Mouse (Mus musculus) retina, embryonic 14.5 days (tissue): ENCODE results near the gene Polr1b.

Source experiments
- DNase-seq: peaks from one replicate; pipeline ENCODE4 v3.0.0-alpha.2; 2015; ENCODE audit warnings: low spot score

Polr1b gene

DNA sequence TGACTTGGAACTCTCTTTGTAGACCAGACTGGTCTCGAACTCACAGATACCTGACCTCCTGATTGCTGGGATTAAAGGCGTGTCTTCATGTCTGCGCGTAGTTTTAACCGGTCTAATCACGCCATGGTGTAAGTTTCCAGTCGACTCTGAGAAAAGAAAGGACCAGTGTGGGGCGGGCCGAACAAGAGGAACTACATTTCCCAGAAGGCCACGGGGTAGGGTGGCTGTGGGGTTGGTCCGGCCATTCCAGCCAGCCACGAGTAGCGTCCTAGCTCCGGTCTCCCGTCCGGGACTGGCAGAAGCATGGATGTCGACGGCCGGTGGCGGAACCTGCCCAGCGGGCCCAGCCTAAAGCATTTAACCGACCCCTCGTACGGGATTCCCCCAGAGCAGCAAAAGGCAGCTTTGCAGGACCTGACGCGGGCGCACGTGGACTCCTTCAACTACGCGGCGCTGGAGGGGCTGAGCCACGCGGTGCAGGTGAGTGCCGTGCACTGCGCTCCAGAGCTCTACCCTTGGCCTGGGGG is at the start of gene Polr1b:
TSS of gene Polr1b (plus strand) at position 212 of the 527 bp plus-strand sequence.
- DNase-seq = peak; percentile 94

DNA sequence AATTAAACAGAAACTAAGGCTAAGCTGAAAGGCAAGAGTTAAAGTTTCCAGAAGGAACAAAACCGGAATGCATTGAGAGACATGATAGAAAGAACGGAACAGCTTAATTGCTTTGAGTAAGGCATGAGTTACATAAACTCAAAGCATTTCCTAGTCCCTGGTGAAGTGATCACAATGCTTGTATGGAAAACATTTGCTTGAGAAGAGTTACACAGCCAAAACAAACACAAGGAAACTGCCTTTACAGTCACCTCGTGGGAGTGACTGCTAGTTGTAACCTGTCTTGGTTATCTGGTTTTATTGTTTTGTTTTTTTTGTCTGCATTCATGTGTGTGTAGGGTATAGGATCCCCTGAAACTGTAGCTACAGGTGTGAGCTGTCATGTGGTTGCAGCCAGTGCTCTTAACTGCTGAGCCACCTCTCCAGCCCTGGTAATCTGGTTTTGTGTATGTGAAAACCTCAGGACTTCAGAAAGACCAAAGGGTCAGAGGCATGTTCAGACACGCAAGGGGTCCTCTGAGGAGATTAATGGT is 48.3 kb upstream of the Polr1b start:
- no peak for DNase-seq

DNA sequence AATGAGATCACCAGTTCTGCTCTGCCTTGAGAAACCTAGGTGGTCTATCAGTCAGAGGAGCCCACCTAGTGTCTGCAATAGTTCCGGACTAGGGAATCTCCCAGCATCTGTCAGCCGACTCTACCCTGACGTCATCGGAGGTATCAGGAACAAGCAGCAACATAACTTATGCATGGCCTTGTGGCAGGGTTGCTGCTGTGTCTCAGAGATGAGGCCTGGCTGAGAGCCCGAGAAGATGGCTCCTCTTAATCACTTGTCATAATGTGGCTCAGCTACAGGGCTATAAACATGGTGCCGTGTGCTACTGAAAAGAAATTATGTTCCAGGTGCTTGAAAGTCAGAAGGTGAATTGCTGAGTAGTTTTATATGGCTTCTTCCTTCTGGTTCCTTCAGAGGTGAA is 45.1 kb upstream of the Polr1b start:
- no peak for DNase-seq

DNA sequence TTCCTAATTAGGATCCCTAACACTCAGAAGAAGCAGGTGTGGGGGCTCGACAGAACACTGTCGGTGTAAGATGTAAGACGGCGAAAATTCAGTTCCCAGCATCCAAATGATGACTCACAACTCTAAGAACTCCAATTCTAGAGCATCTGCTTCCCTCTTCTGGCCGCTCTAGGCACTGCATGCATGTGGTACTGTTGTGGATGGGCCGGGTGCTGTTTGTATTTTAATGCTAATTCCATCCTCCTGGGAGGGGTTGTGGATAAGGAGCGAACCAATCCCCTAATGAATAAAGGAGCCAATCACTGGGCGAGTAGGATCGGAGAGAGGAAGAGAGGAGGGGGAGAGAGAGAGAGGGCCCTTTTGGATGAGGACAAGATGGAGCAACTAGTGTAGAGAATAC is 44.2 kb upstream of the Polr1b start:
- DNase-seq = peak; percentile 39

DNA sequence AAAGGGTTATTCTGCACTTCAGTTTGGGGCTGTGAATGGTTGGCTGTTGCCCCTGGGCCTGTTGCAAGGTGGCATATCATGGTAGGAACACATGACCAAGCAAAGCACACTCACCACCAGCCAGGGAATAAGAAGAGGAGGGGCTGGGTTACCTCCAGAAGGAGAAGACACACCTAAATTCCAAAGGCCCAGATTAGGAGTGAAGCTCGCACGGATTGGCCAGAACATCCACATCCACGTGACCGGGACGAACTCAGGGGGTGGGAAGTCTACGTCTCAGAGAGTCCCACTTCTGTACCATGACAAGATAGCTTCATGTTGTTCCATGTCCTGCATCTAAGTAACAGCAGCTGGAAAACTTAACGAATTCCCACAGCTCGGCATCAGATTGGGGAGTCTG is 43.5 kb upstream of the Polr1b start:
- no peak for DNase-seq

DNA sequence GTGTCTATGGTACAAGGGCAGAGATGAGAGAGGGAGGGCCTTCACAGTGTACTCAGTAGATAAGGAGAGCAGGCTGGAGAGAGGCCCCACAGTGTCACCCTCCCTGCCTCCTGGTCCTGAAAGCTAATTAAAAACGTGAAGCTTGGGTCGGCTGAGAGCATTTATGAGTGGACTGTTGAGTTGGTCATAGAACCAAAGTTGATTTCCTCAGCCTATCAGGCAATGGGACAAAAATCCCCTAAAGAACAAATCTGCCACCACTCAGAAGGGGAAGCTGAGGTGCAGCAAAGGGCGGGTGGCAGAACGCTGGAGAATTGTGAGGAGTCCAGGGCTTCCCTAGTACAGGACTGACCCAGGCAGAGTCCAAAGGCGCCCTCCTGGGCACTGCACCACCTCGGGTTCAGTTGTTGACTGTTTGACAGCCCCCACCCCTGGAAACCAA is 42.9 kb upstream of the Polr1b start:
- DNase-seq = no peak

DNA sequence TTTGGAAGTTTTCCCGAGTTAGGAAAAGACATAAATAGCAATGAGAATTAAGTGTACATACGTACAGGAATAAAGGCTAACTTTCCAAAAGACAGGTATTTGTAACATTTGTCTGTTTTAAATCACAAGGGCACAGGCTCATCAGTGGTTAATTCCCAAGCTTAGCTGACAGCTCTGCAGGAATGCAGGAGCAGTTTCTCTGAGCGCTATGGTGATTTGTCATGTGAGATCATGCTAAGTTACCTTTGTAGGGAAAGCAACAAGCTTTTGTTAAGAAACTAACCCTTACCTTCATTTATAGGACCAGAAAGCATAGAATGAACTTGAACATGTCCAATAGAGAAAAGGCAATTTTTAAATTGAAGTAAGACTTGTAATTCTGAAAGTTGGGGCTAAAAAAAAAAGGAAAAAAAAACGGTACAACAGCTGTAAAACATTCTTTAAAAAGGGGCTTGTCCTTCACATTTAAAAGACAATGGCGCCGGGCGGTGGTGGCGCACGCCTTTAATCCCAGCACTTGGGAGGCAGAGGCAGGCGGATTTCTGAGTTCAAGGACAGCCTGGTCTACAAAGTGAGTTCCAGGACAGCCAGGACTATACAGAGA is 39.2 kb upstream of the Polr1b start:
- DNase-seq = no peak

DNA sequence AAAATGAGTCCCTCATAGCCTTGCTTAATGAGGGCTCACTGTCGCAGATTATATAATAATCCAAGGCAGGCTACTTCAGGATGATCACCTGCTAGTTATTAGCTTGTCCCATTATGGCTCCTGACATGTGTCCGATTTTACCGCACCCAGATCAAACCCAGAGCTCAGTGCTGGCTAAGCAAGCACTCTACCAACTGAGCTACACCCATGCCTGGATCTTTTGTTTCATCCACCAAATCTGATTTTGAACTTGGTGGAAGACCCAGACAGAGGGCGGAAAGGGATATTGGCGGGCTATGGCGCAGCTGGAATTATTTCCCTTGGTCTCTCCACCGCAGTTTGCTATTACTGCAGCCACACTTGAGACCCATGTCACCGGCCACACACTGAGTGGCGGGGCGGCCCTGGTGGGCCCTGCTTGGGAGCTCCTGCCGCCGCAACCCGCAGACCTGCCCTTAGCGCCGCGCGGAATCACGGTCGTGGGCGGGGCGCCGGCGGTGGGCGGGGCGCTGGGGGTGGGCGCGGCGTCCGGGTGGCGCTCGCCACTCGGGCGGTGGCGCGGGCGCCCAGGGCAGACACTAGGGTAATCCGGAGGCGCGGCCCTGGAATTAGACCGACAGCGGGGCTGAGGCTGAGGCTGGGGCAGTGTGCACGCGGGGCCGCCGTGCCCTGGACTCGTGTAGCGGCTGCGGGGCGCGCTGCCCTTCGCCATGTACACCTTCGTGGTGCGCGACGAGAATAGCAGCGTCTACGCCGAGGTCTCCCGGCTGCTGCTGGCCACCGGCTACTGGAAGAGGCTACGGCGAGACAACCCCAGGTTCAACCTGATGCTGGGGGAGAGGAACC is 35.1 kb upstream of the Polr1b start, which contains the start of gene Ttl:
TSS of gene Ttl (plus strand) at position 506 of the 846 bp plus-strand sequence.
- DNase-seq = peak; percentile 85

DNA sequence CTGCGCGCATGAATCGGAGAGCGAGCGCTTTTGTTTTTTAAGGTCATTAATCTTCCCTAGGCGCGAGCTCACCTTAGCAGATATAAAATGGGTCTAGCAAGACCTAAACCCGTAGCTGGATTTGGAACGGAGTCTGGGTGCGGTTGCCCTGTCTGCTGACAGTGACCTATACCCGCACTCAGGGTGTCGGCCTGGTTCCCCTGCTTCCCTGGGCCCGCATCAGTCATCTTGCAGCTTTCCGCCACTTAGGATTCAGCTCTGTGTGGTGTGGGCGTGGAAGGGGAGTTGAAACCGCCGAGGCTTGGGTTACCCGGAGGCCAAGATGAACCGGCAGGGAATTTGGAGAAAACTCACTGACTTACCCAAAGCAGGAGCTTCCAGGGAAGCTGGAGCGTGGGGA is 34.5 kb upstream of the Polr1b start:
- DNase-seq = peak; percentile 60

DNA sequence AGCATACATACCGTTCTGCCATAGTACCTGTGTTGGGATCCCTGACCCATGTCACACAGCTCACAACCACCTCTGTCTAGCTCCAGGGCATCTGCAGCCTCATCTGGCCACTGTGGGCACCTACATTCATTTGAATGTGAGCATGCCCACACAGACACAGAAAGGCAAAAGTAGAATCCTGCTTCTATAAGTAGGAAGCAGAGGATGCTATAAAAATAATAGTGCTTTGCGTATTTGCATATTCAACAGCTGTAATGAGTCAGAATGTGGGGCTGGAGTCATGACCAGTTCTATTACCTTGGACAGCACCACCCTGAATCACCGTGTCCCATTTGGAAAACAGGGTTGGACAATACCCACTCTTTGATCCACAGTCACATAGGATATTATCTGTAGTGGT is 30.5 kb upstream of the Polr1b start:
- no peak for DNase-seq

DNA sequence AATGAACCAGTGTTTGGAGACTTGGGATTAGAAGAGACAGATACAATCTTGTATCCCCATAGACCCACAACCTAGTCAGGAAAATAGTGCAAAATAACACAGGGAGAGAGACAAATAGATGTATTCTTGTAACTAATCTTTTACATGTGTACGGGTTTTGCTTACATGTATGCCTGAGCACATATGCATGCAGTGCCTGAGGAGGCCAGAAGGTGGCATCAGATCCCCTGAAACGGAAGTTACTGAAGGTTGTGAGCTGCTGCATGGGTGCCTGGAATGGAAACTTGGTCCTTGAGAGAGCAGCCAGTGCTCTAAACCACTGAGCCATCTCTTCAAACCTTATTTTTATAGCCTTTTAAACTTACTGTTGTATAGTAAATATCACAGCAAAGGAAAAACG is 22.5 kb upstream of the Polr1b start:
- DNase-seq = no peak

DNA sequence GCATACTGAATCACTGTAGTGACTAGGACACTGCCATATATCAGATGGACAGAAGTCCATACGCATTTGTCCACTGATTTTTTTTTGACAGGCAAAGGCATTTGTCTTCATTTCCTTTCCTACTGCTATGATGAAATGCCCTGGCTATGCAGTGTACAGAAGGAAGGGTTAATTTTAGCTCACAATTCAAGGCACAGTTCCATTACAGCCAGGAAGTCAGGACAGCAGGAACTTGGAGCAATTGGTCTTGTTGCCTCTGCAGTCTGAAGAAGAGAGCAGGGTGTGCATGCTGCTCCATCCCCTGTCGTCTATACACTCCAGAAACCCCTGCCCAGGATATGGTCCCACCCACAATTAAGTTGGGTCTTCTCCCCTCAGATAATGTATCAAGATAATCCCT is 21.6 kb upstream of the Polr1b start:
- DNase-seq = no peak

DNA sequence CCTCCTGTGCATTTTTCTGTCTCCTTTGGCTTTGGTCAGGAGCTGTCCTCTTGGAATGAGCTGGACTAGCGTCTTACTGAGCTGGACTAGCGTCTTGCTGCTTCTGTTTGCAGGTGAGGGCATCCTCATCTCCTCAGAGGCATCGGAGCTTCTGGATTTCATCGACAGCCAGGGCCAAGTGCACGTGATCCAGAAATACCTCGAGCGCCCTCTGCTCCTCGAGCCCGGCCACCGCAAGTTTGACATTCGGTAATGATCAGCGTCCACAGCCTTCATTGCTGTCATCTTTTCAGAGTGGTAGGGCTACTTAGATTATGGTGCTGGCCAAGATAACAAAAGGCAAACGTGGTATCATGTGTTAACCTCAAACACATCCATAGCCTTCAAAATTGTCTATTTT is 19.7 kb upstream of the Polr1b start:
- no peak for DNase-seq

DNA sequence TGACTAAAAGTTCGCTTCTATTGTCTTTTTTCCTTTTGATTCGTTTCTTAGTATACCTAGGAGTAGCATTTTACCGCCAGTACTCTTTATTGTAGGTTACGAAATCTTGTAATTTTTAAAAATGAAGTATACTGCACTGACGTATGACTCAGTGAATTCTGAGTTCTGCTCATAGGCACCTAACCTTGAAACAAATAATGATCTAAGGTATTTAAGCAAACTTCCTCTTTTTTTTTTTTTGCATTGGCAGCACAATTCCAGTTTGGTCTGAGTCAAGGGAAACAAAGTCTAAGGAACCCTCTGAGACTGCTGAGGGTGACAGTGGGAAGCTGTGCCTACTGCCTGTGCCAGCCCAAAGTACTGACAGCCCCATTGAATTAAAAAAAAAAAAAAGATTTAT is 17.3 kb upstream of the Polr1b start:
- no peak for DNase-seq

DNA sequence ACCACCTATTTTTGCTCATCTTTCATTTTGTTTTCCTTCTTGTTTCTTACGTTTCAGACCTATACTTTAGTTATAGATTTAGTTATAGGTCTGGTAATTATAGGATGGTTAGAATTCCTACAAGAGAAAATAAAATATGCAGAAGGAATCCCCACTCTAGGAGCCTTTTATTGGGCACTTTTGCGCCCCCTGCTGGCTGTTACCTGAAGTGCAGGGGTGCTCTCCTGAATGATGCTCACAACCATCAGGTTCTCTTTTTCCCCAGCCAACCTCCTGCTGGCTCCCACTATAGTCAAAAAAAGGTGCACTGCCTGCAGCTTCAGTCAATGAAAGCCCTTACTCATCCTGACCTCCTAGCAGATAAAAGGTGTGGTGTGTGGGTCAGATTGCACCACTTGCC is 15.8 kb upstream of the Polr1b start:
- peak; percentile 77 for DNase-seq

DNA sequence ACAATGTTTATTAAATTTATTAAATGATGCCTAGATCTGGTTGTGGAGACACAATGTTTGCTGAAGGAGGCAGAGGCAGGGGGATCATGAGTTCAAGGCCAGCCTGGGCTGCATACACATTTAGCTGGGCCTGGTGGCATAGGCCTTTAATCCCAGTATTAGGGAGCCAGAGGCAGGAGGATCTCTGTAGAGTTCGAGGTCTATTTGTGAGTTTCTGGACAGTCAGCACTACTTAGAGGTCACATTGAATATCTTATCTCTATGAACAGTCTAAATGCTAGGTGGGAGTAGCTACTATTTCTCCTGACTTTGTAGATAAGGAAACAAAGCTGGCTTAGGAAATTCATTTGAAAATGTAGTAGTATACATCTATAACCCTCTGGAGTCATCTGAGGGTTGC is 13.3 kb upstream of the Polr1b start:
- no peak for DNase-seq

DNA sequence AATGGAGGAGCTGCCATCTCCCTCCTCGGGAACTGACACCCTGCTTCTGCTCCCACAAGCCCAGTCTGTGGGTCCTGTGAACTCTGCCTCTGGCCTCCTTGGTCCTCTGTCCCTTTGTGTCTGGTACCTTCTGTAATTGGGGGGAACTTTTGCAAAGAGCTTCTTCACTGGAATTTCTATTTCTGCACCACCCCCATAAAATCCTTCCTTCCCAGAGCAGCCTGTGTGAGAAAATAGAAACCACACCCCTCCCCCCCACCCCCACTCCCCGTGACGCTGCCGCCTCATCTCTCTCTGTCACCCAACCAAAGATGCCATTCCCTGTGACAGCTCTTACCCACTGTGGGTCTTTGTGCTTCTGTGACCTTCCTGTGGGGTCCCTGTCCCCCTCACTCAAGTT is 10.4 kb upstream of the Polr1b start:
- DNase-seq = no peak

DNA sequence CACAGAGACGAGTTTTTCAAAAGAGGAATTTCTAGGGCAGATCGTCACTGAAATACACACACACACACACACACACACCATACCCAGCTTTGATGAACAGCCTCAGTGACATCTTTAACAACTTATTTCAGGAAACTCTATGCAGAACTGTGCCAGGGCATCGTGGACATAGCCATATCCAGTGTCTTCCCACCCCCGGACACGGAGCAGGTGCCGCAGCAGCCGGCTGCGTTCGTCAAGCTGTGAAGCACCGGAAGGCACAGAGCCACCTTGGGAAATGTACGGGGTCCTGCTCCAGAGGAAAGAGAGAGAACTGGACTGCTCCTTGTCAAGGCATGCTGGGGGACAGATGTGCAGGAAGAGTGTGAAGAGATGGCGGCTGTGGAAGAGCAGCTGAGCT is 8.0 kb upstream of the Polr1b start:
- DNase-seq = no peak

DNA sequence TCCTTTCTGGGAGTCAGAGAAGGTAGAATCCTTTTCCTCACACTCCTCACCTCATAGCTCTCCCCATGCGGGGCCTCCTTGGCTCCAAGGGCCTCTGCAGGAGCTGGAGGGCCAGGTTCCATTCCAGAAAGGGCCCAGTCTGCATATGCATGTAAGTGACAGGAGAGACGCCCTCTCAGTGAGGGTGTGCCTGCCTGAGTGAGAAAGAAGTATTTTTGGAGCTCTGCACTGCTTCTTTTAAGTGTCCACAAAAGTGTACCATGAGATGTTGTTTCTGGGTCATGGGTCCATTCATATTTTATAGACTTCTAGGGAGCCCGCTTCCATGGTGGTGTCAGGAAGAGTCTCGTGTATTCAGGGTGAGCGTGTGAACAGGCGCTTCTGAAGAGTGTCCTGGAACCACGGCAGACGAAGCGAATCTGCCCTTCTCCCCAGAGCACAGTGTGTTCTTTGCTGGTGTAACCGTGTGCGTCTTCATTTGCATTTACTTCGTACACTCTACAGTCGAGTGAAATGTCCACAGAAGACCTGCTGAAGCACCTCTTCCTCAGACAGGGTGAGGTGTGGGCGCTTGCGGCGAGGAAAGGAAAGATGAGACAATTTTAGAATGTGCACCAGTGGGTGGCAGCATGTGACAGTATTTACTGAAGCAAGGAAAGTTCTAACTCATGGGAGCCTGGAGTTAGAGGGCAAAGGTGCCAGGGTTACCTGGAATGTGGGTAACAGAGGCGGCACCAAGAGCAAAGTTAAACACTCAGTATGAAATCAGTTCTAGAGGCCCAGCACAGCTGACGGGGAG is 6.7 kb upstream of the Polr1b start:
- no peak for DNase-seq

DNA sequence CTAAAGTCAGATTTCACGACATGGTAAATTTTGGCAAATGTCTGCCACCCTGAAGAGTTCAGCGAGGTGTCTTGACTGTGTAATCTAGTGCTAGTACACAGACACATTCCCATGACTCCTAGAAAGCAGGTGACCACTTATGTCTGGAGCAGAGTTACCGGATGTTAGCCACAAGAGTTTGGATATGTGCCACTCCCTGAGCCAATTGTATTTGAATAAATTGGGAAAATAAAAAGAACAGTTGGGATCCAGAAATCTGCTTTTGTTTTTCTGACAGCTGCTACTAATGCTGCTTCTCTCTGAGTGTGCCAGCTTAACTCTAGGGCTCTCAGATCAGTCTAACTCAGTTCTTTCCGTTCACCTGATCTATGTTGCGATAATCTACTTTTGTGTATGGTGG is 12.1 kb downstream of the Polr1b start:
- no peak for DNase-seq

DNA sequence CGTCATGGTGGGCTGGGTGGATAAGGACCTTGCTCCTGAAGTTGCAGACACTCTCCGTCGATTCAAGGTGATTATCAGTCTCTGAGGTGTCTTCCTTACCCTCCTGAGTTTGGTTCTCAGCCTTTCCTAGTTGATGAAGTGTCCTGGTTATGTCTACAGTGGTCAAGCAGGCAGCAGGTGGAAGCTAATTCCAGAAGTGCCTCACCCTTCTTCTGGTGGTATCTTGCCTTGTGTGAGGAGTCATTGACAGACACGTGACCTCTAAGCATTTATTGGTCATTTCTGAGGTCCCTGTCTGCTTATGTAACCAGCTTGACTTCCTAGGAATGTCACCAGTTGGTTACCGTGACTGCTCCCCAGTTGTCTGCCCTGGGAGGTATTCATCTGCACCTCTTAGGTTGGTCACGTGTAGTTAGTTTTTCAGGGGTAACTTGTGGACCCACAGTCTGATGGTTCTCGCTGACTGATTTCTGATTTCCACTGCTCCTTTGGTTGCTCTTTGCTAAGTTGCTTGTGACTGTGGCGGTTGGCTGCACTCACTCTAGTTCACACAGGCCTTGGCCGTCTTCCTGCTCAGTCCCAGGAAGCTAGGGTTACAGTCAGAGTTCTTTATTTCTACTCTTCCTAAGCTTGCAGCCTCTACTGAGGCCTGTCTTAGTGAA is 15.0 kb downstream of the Polr1b start:
- no peak for DNase-seq

DNA sequence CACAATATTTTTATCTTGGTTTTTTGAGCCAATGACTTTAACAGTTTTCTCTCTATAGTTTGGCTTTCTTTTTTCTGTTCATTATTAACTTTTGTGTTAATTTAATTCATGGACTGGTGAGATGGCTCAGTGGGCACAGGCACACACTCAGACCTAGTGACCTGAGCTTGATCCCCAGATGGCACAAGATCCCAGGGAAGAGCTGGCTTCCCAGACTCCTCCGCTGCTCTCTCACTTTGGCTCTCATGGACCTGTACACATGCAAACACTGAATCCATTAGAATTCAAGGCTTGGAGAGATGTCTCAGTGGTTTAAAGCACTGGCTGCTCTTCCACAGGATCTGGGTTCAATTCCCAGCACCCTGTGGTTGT is 15.6 kb downstream of the Polr1b start:
- DNase-seq = no peak
